8 mouse cellular contexts compared by ENCODE assay signal in genomic region chr11:59302700-59303569, GRCm38 (mm10). TPM values are rescaled to one million over a fixed set of nuclear protein-coding genes. Genes with fewer than 3 reads are reported as not detected.
A peak's percentile ranks its signal among the peaks of the same experiment; 100 is the strongest.
DNase-seq lines count a peak whose midpoint lies in the region; ATAC-seq lines count a peak whose summit lies in the region.

No protein-coding gene starts in this region.

- 27% methylated on average over 10 of the region's 10 CpGs for WGBS in heart, embryonic 11.5 days (ENCODE audit: insufficient replicate concordance)
- WGBS in forebrain, embryonic 13.5 days = 36% methylated on average over 5 of the region's 10 CpGs
- WGBS in hindbrain, embryonic 10.5 days = 28% methylated on average over 8 of the region's 10 CpGs

- H3K27me3 ChIP-seq in heart, embryonic 11.5 days (ENCODE audit: control insufficient read depth, insufficient read depth, low read length) = peaks cover 70% of the 10 kb centered on the region
- H3K27me3 ChIP-seq in forebrain, embryonic 13.5 days = peaks cover 90% of the 10 kb centered on the region
- H3K27me3 ChIP-seq in hindbrain, embryonic 10.5 days (ENCODE audit: insufficient read depth, poor library complexity, severe bottlenecking) = peaks cover 88% of the 10 kb centered on the region

- ATAC-seq in heart, embryonic 11.5 days (replicated peaks; ENCODE audit: insufficient number of reproducible peaks, low FRiP score, low TSS enrichment) = no peak
- ATAC-seq in forebrain, embryonic 13.5 days = peak; percentile 66
- ATAC-seq in monocyte, adult 5-6 weeks (replicated peaks; ENCODE audit: insufficient number of reproducible peaks, low FRiP score, low TSS enrichment, poor library complexity, severe bottlenecking) = peak; percentile 60

- H3K27ac ChIP-seq in heart, embryonic 11.5 days (ENCODE audit: low read depth, low read length) = no peak overlapping the region
- no peak overlapping the region for H3K27ac ChIP-seq in forebrain, embryonic 13.5 days
- no peak overlapping the region for H3K27ac ChIP-seq in hindbrain, embryonic 10.5 days

- peaks cover 10% of the 10 kb centered on the region; the same call in 1 of the 2 replicates for H3K4me1 ChIP-seq in heart, embryonic 11.5 days (ENCODE audit: control insufficient read depth, insufficient read depth, low read length)
- H3K4me1 ChIP-seq in forebrain, embryonic 13.5 days = peaks cover 24% of the 10 kb centered on the region
- H3K4me1 ChIP-seq in hindbrain, embryonic 10.5 days (replicated peaks) = peaks cover 35% of the 10 kb centered on the region

- no peak overlapping the region for H3K9ac ChIP-seq in heart, embryonic 11.5 days (ENCODE audit: low read depth, low read length)
- H3K9ac ChIP-seq in forebrain, embryonic 13.5 days = no peak overlapping the region

- H3K9me3 ChIP-seq in heart, embryonic 11.5 days (replicated peaks; ENCODE audit: control insufficient read depth, low read length) = no peaks in the 10 kb centered on the region
- no peaks in the 10 kb centered on the region for H3K9me3 ChIP-seq in forebrain, embryonic 13.5 days (replicated peaks)
- H3K9me3 ChIP-seq in hindbrain, embryonic 10.5 days = no peaks in the 10 kb centered on the region

- H3K4me2 ChIP-seq in heart, embryonic 11.5 days = no peak overlapping the region
- H3K4me2 ChIP-seq in forebrain, embryonic 13.5 days = no peak overlapping the region

- intact Hi-C loops in left cerebral cortex, postnatal 10 days (cut with DNase I) = loop anchor here (10.0 kb wide), 1 partner anchor 122 kb away; no protein-coding TSS in a partner anchor

- H3K36me3 ChIP-seq in heart, embryonic 11.5 days (ENCODE audit: control insufficient read depth, insufficient read depth, low read length) = no peaks in the 10 kb centered on the region
- no peaks in the 10 kb centered on the region for H3K36me3 ChIP-seq in forebrain, embryonic 13.5 days (ENCODE audit: poor library complexity, severe bottlenecking)
- H3K36me3 ChIP-seq in hindbrain, embryonic 10.5 days = no peaks in the 10 kb centered on the region

- DNase-seq in heart, adult 11 months = peak; percentile 97
- peak; percentile 75 for DNase-seq in brain, embryonic 18.5 days (ENCODE audit: low read depth, low spot score)
- DNase-seq in hindbrain, embryonic 10.5 days (ENCODE audit: low spot score) = peak; percentile 78
- DNase-seq in left cerebral cortex, postnatal 10 days (ENCODE audit: extremely low spot score in 1 of 2, low spot score in 2 of 2) = peak; percentile 89 to 93
- peak; percentile 80 for DNase-seq in telencephalon, adult 2 months (ENCODE audit: low read depth, low spot score)

- no peak overlapping the region for H3K4me3 ChIP-seq in heart, embryonic 11.5 days (ENCODE audit: low read depth, low read length)
- H3K4me3 ChIP-seq in forebrain, embryonic 13.5 days = no peak overlapping the region
- no peak overlapping the region for H3K4me3 ChIP-seq in hindbrain, embryonic 10.5 days

RNA-seq across cellular contexts. Expression of gene Wnt9a, which starts 3.8 kb away (rescaled TPM):
- 1.3 and 1.6 TPM in 2 replicates for polyA plus RNA-seq in heart, embryonic 11.5 days (2014; fragmentation: Nextera tagmentation; extraction: Ambion mirVana)
- polyA plus RNA-seq in forebrain, embryonic 13.5 days (2015; fragmentation: Nextera tagmentation; extraction: Ambion mirVana) = 1.8 and 2.9 TPM in 2 replicates
- 9.8 and 10.7 TPM in 2 replicates for polyA plus RNA-seq in hindbrain, embryonic 10.5 days (2016; fragmentation: Nextera tagmentation; extraction: Ambion mirVana)
- total RNA-seq in left cerebral cortex, postnatal 10 days (2021) = 10 to 100 TPM; 14.0 to 15.2 TPM
- 0.10 TPM in 1 of 3 replicates, not detected in the others for total RNA-seq in monocyte, adult 5-6 weeks (2017)

RNA-seq across cellular contexts. Expression of gene Wnt3a, which starts 12.4 kb away (rescaled TPM):
- polyA plus RNA-seq in heart, embryonic 11.5 days (2014; fragmentation: Nextera tagmentation; extraction: Ambion mirVana) = not detected in 2 replicates
- 2.3 and 3.4 TPM in 2 replicates for polyA plus RNA-seq in forebrain, embryonic 13.5 days (2015; fragmentation: Nextera tagmentation; extraction: Ambion mirVana)
- polyA plus RNA-seq in hindbrain, embryonic 10.5 days (2016; fragmentation: Nextera tagmentation; extraction: Ambion mirVana) = 14.2 and 18.2 TPM in 2 replicates
- not detected for total RNA-seq in left cerebral cortex, postnatal 10 days (2021)
- not detected in 3 replicates for total RNA-seq in monocyte, adult 5-6 weeks (2017)
